Mouse (Mus musculus): ENCODE measurements around the gene Islr2.

DNA sequence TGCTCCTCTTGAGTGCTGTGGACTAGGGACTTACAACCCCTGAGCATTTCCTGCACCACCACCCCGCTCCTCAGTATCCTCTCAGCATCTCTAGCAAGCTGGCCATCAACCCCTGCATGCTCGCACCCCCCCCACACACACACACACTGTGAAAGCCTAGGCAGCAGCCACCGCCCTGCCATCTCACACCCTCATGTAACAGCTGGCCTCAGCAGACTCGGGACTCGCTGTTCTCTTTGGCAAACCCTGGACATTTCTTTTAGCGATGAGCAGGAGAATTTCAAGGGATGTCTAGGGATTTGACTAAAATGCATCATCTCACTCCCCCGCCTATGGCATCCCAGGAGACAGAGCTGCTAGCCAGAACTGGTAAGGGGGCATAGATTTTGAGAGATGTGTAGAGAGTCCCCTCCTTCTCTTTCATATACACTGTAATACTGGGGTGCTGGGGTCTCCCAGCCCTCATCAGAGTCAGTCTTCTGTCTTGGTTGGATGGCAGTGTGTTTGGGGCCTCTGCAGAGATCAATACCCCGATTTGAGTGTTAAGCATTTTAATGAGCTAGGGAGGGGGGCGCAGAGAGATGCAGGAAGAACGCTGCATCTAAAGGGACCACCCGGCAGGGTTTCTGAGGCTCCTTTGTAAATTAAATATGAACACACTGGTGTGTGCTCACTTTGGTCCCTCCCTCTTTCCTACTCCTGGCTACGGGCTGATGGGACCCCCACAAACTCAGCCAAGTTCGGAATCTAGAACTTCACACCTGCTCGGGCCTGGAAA, 1.3 kb downstream of the Islr2 start:
- no peak for TF ChIP-seq CTCF (IDR thresholded peaks at IDR 0.05; ENCODE audit: borderline replicate concordance, insufficient read depth, low read length)
- no peak for TF ChIP-seq POLR2A (IDR thresholded peaks at IDR 0.05; ENCODE audit: low read depth, low read length)
